Mouse (Mus musculus) midbrain, embryonic 15.5 days (tissue): ENCODE data around the gene Apobec1. TPM values are rescaled to one million over a fixed set of nuclear protein-coding genes. Genes with fewer than 3 reads are reported as not detected.
"Not testable (repeated sequence)": the region's sequence is repeated elsewhere in the genome, so short reads cannot be mapped to it uniquely, and the experiment has no call there.

Experiments used
- ATAC-seq: fragments of 200-750 bp; cut with Nextera tagmentation; replicated peaks from 2 replicates; pipeline ENCODE4 v1.8.0; 2017; ENCODE audit warnings: moderate TSS enrichment
- H3K27ac ChIP-seq: fragments of 300-500 bp; sonication (generic); 2 replicates; pipeline ENCODE4 v1.5.1; 2015; ENCODE audit warnings: mild to moderate bottlenecking, inconsistent platforms
- H3K27me3 ChIP-seq: fragments of 300-500 bp; sonication (generic); replicated peaks from 2 replicates; pipeline ENCODE4 v1.6.1; 2015; ENCODE audit warnings: inconsistent platforms
- H3K36me3 ChIP-seq: fragments of 300-500 bp; sonication (generic); replicated peaks from 2 replicates; pipeline ENCODE4 v1.6.1; 2015; ENCODE audit warnings: inconsistent platforms
- H3K4me1 ChIP-seq: fragments of 300-500 bp; sonication (generic); 2 replicates; pipeline ENCODE4 v1.6.1; 2015; ENCODE audit warnings: inconsistent platforms
- H3K4me2 ChIP-seq: fragments of 300-500 bp; sonication (generic); 2 replicates; pipeline ENCODE4 v1.6.1; 2015; ENCODE audit warnings: inconsistent platforms, mild to moderate bottlenecking, moderate library complexity
- H3K4me3 ChIP-seq: fragments of 300-500 bp; sonication (generic); 2 replicates; pipeline ENCODE4 v1.5.1; 2015; ENCODE audit warnings: mild to moderate bottlenecking, inconsistent platforms
- H3K9ac ChIP-seq: fragments of 300-500 bp; sonication (generic); 2 replicates; pipeline ENCODE4 v1.6.1; 2015; ENCODE audit warnings: mild to moderate bottlenecking, inconsistent platforms
- H3K9me3 ChIP-seq: fragments of 300-500 bp; sonication (generic); 2 replicates; pipeline ENCODE4 v1.6.1; 2016; ENCODE audit warnings: inconsistent platforms
- WGBS: fragments of 180-500 bp; shearing (Covaris S2); methylation state at CpG from one replicate; pipeline ENCODE4 v1.1.7; 2015; ENCODE audit warnings: mixed read lengths; 5-methylcytosine and 5-hydroxymethylcytosine counted together
- polyA plus RNA-seq: library from polyadenylated mRNA; unstranded; fragments of >200 nt; fragmentation: Nextera tagmentation; extraction: Ambion mirVana; gene quantifications from 2 replicates; pipeline ENCODE4 v1.2.1, GENCODE M21; 2015

The Apobec1 gene
- polyA plus RNA-seq, 1 experiment from 2014 or later = 1.5 TPM

- Histone ChIP-seq H3K36me3 (no peaks in the 10 kb centered on the region), H3K27ac (no peak overlapping the region), H3K4me2 (no peak overlapping the region), H3K9ac (no peak overlapping the region), H3K4me3 (no peak overlapping the region), H3K9me3 (no peaks in the 10 kb centered on the region), H3K4me1 (no peaks in the 10 kb centered on the region), H3K27me3 (no peaks in the 10 kb centered on the region)
- ATAC-seq = no peak
- WGBS = 87% methylated on average over 10 of the region's 10 CpGs
Measured at GRCm38 (mm10) chr6:122545948-122546347, 56.3 kb downstream of the Apobec1 start.

GRCm38 (mm10) chr6:122545289-122545882 lies 56.9 kb downstream of the Apobec1 start:
- Histone ChIP-seq H3K36me3 (no peaks in the 10 kb centered on the region), H3K4me3 (no peak overlapping the region), H3K9me3 (no peaks in the 10 kb centered on the region), H3K27me3 (no peaks in the 10 kb centered on the region), H3K27ac (no peak overlapping the region), H3K9ac (no peak overlapping the region), H3K4me1 (no peaks in the 10 kb centered on the region), H3K4me2 (no peak overlapping the region)
- no peak for ATAC-seq
- WGBS = 79% methylated on average over 9 of the region's 9 CpGs

- 88% methylated on average over 1 of the region's 1 CpGs for WGBS
- no peaks in the 10 kb centered on the region for H3K9me3 ChIP-seq
- no peak overlapping the region for H3K4me3 ChIP-seq
- ATAC-seq = no peak
- no peak overlapping the region for H3K4me2 ChIP-seq
- no peaks in the 10 kb centered on the region for H3K27me3 ChIP-seq
- no peaks in the 10 kb centered on the region for H3K36me3 ChIP-seq
- H3K27ac ChIP-seq = no peak overlapping the region
- H3K9ac ChIP-seq = no peak overlapping the region
- no peaks in the 10 kb centered on the region for H3K4me1 ChIP-seq
Measured at GRCm38 (mm10) chr6:122544672-122545071, 57.6 kb downstream of the Apobec1 start.

DNA sequence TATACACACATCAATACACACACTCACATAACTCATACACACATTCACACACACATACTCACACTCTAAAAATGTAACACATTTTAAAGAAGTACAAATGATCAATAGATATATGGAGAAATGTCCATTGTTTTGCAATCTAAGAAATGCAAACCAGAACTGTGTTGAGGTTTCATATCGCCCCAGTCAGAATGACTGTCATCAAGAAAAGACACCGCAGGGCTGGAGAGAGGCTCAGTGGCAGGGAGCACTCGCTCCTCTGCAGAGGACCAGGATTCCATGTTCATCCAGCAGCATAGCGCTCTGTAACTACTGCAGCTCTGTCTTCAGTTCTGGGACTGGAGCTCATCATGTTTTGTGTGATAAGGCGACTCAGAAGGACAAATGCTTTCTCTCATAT lies 58.7 kb downstream of the Apobec1 start:
- no peak overlapping the region for H3K4me3 ChIP-seq
- no peaks in the 10 kb centered on the region for H3K4me1 ChIP-seq
- H3K36me3 ChIP-seq = no peaks in the 10 kb centered on the region
- H3K9ac ChIP-seq = no peak overlapping the region
- no peak overlapping the region for H3K4me2 ChIP-seq
- H3K9me3 ChIP-seq = no peaks in the 10 kb centered on the region
- WGBS = 80% methylated on average over 5 of the region's 5 CpGs
- ATAC-seq = no peak
- no peak overlapping the region for H3K27ac ChIP-seq
- no peaks in the 10 kb centered on the region for H3K27me3 ChIP-seq

DNA sequence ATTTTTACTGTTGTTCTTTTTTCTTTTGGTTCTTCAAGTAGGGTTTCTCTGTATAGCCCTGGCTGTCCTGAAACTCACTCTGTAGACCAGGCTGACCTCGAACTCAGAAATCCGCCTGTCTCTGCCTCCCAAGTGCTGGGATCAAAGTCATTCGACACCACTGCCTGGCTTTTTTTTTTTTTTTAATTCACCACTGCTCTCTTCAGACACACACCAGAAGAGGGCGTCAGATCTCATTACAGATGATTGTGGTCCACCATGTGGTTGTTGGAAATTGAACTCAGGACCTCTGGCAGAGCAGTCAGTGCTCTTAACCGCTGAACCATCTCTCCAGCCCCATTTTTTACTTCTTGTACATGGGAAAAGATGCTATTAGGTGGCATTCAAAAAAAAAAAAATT lies 59.8 kb downstream of the Apobec1 start:
- not testable (repeated sequence) for H3K4me3 ChIP-seq, H3K4me2 ChIP-seq, H3K9me3 ChIP-seq, H3K9ac ChIP-seq, H3K4me1 ChIP-seq, H3K27ac ChIP-seq, ATAC-seq, H3K27me3 ChIP-seq, H3K36me3 ChIP-seq
- 79% methylated on average over 5 of the region's 5 CpGs for WGBS

DNA sequence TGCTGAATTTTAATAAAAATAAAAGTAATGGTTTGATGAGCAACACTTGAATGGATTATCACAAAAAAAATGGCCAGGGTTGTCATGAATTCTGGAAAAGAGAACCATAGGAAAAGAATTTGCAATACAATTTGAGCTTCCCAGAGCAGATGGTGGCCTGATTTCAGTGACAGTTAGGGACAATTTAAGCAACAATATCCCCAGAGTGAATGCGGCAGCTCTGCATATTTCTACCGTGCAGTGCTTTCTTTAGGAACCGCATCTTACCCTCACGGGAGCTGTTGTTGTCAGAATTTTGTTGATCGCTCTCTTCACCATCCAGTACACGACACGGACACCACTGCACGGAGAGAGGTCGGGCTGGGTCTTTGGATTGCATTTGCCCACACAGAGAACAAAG lies 62.7 kb downstream of the Apobec1 start:
- H3K4me1 ChIP-seq = no peaks in the 10 kb centered on the region
- no peak overlapping the region for H3K4me2 ChIP-seq
- no peak for ATAC-seq
- no peak overlapping the region for H3K9ac ChIP-seq
- H3K9me3 ChIP-seq = no peaks in the 10 kb centered on the region
- no peak overlapping the region for H3K4me3 ChIP-seq
- H3K27me3 ChIP-seq = no peaks in the 10 kb centered on the region
- no peak overlapping the region for H3K27ac ChIP-seq
- 63% methylated on average over 9 of the region's 9 CpGs for WGBS
- H3K36me3 ChIP-seq = no peaks in the 10 kb centered on the region

GRCm38 (mm10) chr6:122534032-122534431 lies 68.2 kb downstream of the Apobec1 start:
- no peaks in the 10 kb centered on the region for H3K36me3 ChIP-seq
- ATAC-seq = no peak

DNA sequence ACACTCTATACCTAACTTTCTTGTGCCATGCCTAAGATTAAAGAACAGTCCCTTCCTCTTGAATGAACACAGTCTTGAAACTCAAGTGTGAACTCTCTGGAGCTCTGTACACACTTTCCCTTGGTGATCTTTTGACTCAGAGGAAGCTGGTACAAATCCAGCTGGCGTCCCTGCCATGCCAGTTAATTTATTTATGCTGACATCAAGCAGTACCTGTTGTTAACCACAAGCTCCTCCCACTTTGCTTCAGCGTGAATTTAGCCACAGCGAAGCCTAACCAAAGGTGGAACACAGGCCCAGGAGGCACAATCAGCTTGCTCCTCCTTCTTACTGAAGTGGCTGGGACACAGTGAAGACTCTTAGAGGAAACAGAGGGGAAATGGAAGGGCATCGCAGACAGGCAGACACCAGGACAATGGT lies 69.4 kb downstream of the Apobec1 start:
- Histone ChIP-seq H3K27ac (no peak overlapping the region), H3K9me3 (no peaks in the 10 kb centered on the region), H3K4me2 (peak overlapping the region; percentile 30), H3K4me1 (no peaks in the 10 kb centered on the region), H3K9ac (no peak overlapping the region), H3K36me3 (no peaks in the 10 kb centered on the region), H3K4me3 (no peak overlapping the region), H3K27me3 (no peaks in the 10 kb centered on the region)
- WGBS = 13% methylated on average over 4 of the region's 4 CpGs
- no peak for ATAC-seq

More at GRCm38 (mm10) chr6:122534032-122534431, 68.2 kb downstream of the Apobec1 start:
- no peaks in the 10 kb centered on the region for H3K27me3 ChIP-seq
- no peaks in the 10 kb centered on the region for H3K9me3 ChIP-seq
- H3K27ac ChIP-seq = no peak overlapping the region
- 25% methylated on average over 3 of the region's 3 CpGs for WGBS
- H3K9ac ChIP-seq = no peak overlapping the region
- H3K4me3 ChIP-seq = no peak overlapping the region
- H3K4me1 ChIP-seq = no peaks in the 10 kb centered on the region
- H3K4me2 ChIP-seq = no peak overlapping the region

DNA sequence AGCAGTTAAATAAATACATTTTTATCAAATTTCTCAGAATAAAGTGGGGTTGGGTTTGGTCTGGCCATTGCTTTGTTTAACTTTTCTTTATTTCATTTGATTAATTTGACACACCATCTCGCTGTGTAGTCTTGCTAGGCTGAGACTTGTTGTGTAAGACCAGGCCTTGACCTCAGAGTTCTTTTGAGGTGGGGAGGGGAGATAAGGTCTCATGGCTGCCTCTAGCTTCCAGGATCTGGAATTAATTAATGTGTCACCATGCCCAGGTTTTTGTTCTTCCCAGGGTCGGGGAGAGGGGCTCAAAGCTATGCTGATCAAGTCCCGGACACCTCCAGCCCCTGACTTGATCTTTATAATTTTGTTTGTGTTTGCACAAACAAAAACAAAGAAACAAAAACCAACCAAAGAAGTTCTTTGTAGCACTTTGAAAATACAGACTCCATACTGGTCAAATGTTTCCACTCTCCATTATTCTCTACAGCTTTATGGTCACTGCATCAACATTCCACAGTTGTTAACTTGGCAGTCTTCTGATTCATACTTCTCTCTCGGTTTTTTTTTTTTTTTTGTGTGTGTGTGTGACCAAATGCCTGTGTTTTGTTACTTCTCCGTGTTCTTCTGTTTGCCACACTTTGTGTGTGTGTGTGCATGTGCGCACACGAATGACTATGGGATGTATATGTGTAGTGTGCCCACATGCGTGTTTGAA lies 70.6 kb downstream of the Apobec1 start:
- H3K9ac ChIP-seq = no peak overlapping the region
- WGBS = 75% methylated on average over 8 of the region's 8 CpGs

DNA sequence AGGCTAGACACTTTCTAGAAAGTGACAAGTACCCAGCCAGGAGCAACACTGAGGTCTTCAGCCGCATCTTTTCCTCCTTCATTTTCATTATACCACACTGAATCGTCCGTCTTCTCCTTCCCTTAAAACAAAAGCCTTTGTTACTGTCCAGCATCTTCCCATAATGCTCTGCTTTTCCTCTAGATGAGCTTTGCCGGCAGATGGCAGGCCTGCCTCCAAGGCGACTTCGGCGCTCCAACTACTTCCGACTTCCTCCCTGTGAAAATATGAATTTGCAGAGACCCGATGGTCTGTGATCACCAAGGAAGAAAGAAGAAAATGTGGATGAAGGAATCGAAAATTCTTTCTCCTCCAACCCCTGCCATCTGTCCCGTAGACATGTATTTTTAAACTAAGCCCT lies 74.1 kb downstream of the Apobec1 start:
- 79% methylated on average over 11 of the region's 11 CpGs for WGBS
- no peak overlapping the region for H3K4me3 ChIP-seq
- H3K9me3 ChIP-seq = no peaks in the 10 kb centered on the region
- ATAC-seq = no peak
- no peaks in the 10 kb centered on the region for H3K27me3 ChIP-seq
- H3K9ac ChIP-seq = no peak overlapping the region
- H3K4me1 ChIP-seq = no peaks in the 10 kb centered on the region
- H3K27ac ChIP-seq = no peak overlapping the region
- H3K36me3 ChIP-seq = no peaks in the 10 kb centered on the region
- H3K4me2 ChIP-seq = no peak overlapping the region

More for the DNA sequence above, 70.6 kb downstream of the Apobec1 start:
- Histone ChIP-seq H3K36me3 (no peaks in the 10 kb centered on the region), H3K27ac (no peak overlapping the region), H3K4me1 (no peaks in the 10 kb centered on the region), H3K4me2 (no peak overlapping the region), H3K4me3 (no peak overlapping the region), H3K9me3 (no peaks in the 10 kb centered on the region), H3K27me3 (no peaks in the 10 kb centered on the region)
- ATAC-seq = no peak

Other genes with a start within 250 kb of the Apobec1 start
- gene Rimklb, start 103.7 kb downstream of the Apobec1 start, polyA plus RNA-seq = 120 and 121 TPM in 2 replicates
- 2.3 and 3.7 TPM in 2 replicates for gene Mfap5, start 96.6 kb downstream of the Apobec1 start, polyA plus RNA-seq
- 0.40 and 0.56 TPM in 2 replicates for gene Aicda, start 48.6 kb downstream of the Apobec1 start, polyA plus RNA-seq
- not detected in 2 replicates for gene Gdf3, start 7.6 kb upstream of the Apobec1 start, polyA plus RNA-seq
- gene Dppa3, start 24.0 kb upstream of the Apobec1 start, polyA plus RNA-seq = not detected in 2 replicates
- gene Nanog, start 105.0 kb upstream of the Apobec1 start, polyA plus RNA-seq = 0.13 and 0.28 TPM in 2 replicates
- 34.6 and 36.8 TPM in 2 replicates for gene Slc2a3, start 199.2 kb upstream of the Apobec1 start, polyA plus RNA-seq
- 8.3 and 9.1 TPM in 2 replicates for gene Foxj2, start 217.5 kb upstream of the Apobec1 start, polyA plus RNA-seq